Mouse (Mus musculus) liver, embryonic 14.5 days (tissue): ENCODE data around the gene Osbpl6.

Experiments
- CTCF ChIP-seq: IDR thresholded peaks from 2 replicates; pipeline ENCODE4 v1.5.1; 2016; ENCODE audit warnings: antibody characterized with exemption, low read depth, control low read depth
- EP300 ChIP-seq: IDR thresholded peaks from 2 replicates; pipeline ENCODE4 v1.6.1; 2016; ENCODE audit warnings: antibody characterized with exemption, low read depth

DNA sequence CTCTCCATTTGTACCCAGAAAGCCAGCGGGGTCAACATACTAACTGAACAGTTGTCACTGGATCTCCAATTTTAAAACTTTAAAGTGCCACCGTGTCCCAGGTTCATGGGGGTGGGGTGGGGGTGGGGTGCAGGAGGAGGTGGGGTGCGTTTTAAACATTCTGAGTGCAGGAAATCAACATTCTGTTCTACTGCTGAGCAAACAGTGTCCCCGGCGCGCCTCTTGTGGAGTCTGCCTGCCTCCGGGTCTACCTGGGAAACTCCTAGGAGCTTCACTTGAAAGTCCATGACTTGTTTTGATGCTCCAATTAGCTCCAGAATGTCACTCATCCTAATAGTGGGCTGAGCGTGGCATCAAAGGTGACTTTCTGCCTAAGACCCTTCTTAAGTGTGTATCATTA lies 139.2 kb downstream of the Osbpl6 start:
- TF ChIP-seq CTCF (no peak), EP300 (no peak)
